Mouse (Mus musculus) kidney, embryonic 14.5 days (tissue): ENCODE data around the gene Cblb. TPM values are rescaled to one million over a fixed set of nuclear protein-coding genes. Genes with fewer than 3 reads are reported as not detected.
A peak's percentile ranks its signal among the peaks of the same experiment; 100 is the strongest.

Source experiments
- ATAC-seq: fragments of 200-750 bp; cut with Nextera tagmentation; 2 replicates; pipeline ENCODE4 v1.8.0; 2017; ENCODE audit warnings: moderate number of reproducible peaks, mild to moderate bottlenecking, moderate TSS enrichment, moderate library complexity; ENCODE audit not compliant: low FRiP score, low TSS enrichment
- H3K27ac ChIP-seq: fragments of 300-500 bp; sonication (generic); 2 replicates; pipeline ENCODE4 v1.5.1; 2014; ENCODE audit warnings: low read depth, mild to moderate bottlenecking, low read length, moderate library complexity, mixed read lengths
- H3K27me3 ChIP-seq: fragments of 300-500 bp; sonication (generic); 2 replicates; pipeline ENCODE4 v1.6.1; 2014; ENCODE audit warnings: mild to moderate bottlenecking, low read length; ENCODE audit not compliant: control insufficient read depth, insufficient read depth
- H3K36me3 ChIP-seq: fragments of 300-500 bp; sonication (generic); 2 replicates; pipeline ENCODE4 v1.6.1; 2014; ENCODE audit warnings: low read length, mixed read lengths; ENCODE audit not compliant: control insufficient read depth, insufficient read depth
- H3K4me1 ChIP-seq: fragments of 300-500 bp; sonication (generic); 2 replicates; pipeline ENCODE4 v1.6.1; 2014; ENCODE audit warnings: low read length, mixed read lengths; ENCODE audit not compliant: control insufficient read depth, insufficient read depth
- H3K4me2 ChIP-seq: fragments of 300-500 bp; sonication (generic); replicated peaks from 2 replicates; pipeline ENCODE4 v1.6.1; 2014; ENCODE audit warnings: low read depth, mild to moderate bottlenecking, low read length
- H3K4me3 ChIP-seq: fragments of 300-500 bp; sonication (generic); 2 replicates; pipeline ENCODE4 v1.5.1; 2014; ENCODE audit warnings: mild to moderate bottlenecking, low read length
- H3K9ac ChIP-seq: fragments of 300-500 bp; sonication (generic); 2 replicates; pipeline ENCODE4 v1.6.1; 2014; ENCODE audit warnings: low read depth, mild to moderate bottlenecking, low read length, moderate library complexity
- H3K9me3 ChIP-seq: fragments of 300-500 bp; sonication (generic); 2 replicates; pipeline ENCODE4 v1.6.1; 2016; ENCODE audit warnings: low read length; ENCODE audit not compliant: control insufficient read depth
- WGBS: fragments of 180-500 bp; shearing (Covaris S2); extraction: QIAGEN DNeasy Blood & Tissue Kit; methylation state at CpG from one replicate; pipeline ENCODE4 v1.1.7; 2014; 5-methylcytosine and 5-hydroxymethylcytosine counted together
- polyA plus RNA-seq: library from polyadenylated mRNA; unstranded; fragments of >200 nt; fragmentation: Nextera tagmentation; extraction: Ambion mirVana; gene quantifications from 2 replicates; pipeline ENCODE4 v1.2.1, GENCODE M21; 2014

Cblb gene
- polyA plus RNA-seq, 1 experiment from 2014 or later: 27.2 TPM

- WGBS: 38% methylated on average over 6 of the region's 6 CpGs
- Histone ChIP-seq H3K9ac (no peak overlapping the region), H3K4me1 (peaks cover 13% of the 10 kb centered on the region), H3K27me3 (no peaks in the 10 kb centered on the region), H3K4me2 (no peak overlapping the region), H3K27ac (0 out of 2 replicates have a peak overlapping the region, but pooled peaks have one; percentile 51), H3K9me3 (no peaks in the 10 kb centered on the region), H3K36me3 (no peaks in the 10 kb centered on the region), H3K4me3 (no peak overlapping the region)
- ATAC-seq: no peak; the same call in none of the 2 replicates
These were observed 40.8 kb downstream of the Cblb start for GRCm38 (mm10) chr16:52071766-52072209.

- Histone ChIP-seq H3K4me3 (no peak overlapping the region), H3K36me3 (no peaks in the 10 kb centered on the region), H3K27ac (no peak overlapping the region), H3K27me3 (no peaks in the 10 kb centered on the region), H3K9me3 (no peaks in the 10 kb centered on the region), H3K9ac (no peak overlapping the region), H3K4me2 (no peak overlapping the region), H3K4me1 (peaks cover 12% of the 10 kb centered on the region)
- 92% methylated on average over 7 of the region's 7 CpGs for WGBS
- no peak for ATAC-seq
These were observed 45.6 kb downstream of the Cblb start for GRCm38 (mm10) chr16:52076652-52077051.

- H3K4me1 ChIP-seq: 0 out of 2 replicates have a peak, but pooled peaks cover 8% of the 10 kb centered on the region
- no peak for ATAC-seq
- H3K4me3 ChIP-seq: no peak overlapping the region
- no peak overlapping the region for H3K4me2 ChIP-seq
- no peaks in the 10 kb centered on the region for H3K27me3 ChIP-seq
- H3K9ac ChIP-seq: no peak overlapping the region
- H3K36me3 ChIP-seq: no peaks in the 10 kb centered on the region
- WGBS: 58% methylated on average over 4 of the region's 4 CpGs
- H3K9me3 ChIP-seq: no peaks in the 10 kb centered on the region
- H3K27ac ChIP-seq: no peak overlapping the region
These were observed 46.9 kb downstream of the Cblb start for GRCm38 (mm10) chr16:52077901-52078300.

- Histone ChIP-seq H3K27ac (no peak overlapping the region), H3K27me3 (no peaks in the 10 kb centered on the region), H3K9me3 (no peaks in the 10 kb centered on the region), H3K9ac (no peak overlapping the region), H3K4me1 (0 out of 2 replicates have a peak, but pooled peaks cover 8% of the 10 kb centered on the region), H3K4me2 (no peak overlapping the region), H3K36me3 (no peaks in the 10 kb centered on the region), H3K4me3 (no peak overlapping the region)
- 71% methylated on average over 9 of the region's 9 CpGs for WGBS
- ATAC-seq: no peak
These were observed 47.9 kb downstream of the Cblb start for GRCm38 (mm10) chr16:52078758-52079474.

GRCm38 (mm10) chr16:52079475-52079823 is 48.4 kb downstream of the Cblb start:
- H3K9ac ChIP-seq: no peak overlapping the region
- no peaks in the 10 kb centered on the region for H3K36me3 ChIP-seq
- no peak overlapping the region for H3K4me3 ChIP-seq
- H3K27me3 ChIP-seq: no peaks in the 10 kb centered on the region
- no peak overlapping the region for H3K27ac ChIP-seq
- 0 out of 2 replicates have a peak, but pooled peaks cover 8% of the 10 kb centered on the region for H3K4me1 ChIP-seq
- no peak for ATAC-seq
- WGBS: 82% methylated on average over 8 of the region's 8 CpGs
- no peak overlapping the region for H3K4me2 ChIP-seq
- H3K9me3 ChIP-seq: no peaks in the 10 kb centered on the region

- H3K9ac ChIP-seq: no peak overlapping the region
- H3K4me1 ChIP-seq: 0 out of 2 replicates have a peak, but pooled peaks cover 8% of the 10 kb centered on the region
- ATAC-seq: no peak; the same call in 1 of the 2 replicates
- 71% methylated on average over 11 of the region's 11 CpGs for WGBS
- no peak overlapping the region for H3K4me3 ChIP-seq
- H3K27me3 ChIP-seq: no peaks in the 10 kb centered on the region
- H3K4me2 ChIP-seq: no peak overlapping the region
- no peaks in the 10 kb centered on the region for H3K36me3 ChIP-seq
- H3K9me3 ChIP-seq: no peaks in the 10 kb centered on the region
- no peak overlapping the region for H3K27ac ChIP-seq
These were observed 49.8 kb downstream of the Cblb start for GRCm38 (mm10) chr16:52080619-52081395.

GRCm38 (mm10) chr16:52081756-52082155 is 50.7 kb downstream of the Cblb start:
- no peaks in the 10 kb centered on the region for H3K27me3 ChIP-seq
- no peaks in the 10 kb centered on the region for H3K9me3 ChIP-seq
- WGBS: 24% methylated on average over 3 of the region's 3 CpGs
- H3K4me2 ChIP-seq: no peak overlapping the region
- no peak overlapping the region for H3K9ac ChIP-seq
- no peak overlapping the region for H3K27ac ChIP-seq
- ATAC-seq: no peak
- H3K4me3 ChIP-seq: no peak overlapping the region
- H3K36me3 ChIP-seq: no peaks in the 10 kb centered on the region
- H3K4me1 ChIP-seq: 0 out of 2 replicates have a peak, but pooled peaks cover 8% of the 10 kb centered on the region

GRCm38 (mm10) chr16:52086793-52087450 is 55.9 kb downstream of the Cblb start:
- 0 out of 2 replicates have a peak, but pooled peaks cover 5% of the 10 kb centered on the region for H3K4me1 ChIP-seq
- H3K9ac ChIP-seq: no peak overlapping the region
- H3K36me3 ChIP-seq: peaks cover 5% of the 10 kb centered on the region; the same call in 1 of the 2 replicates
- WGBS: 87% methylated on average over 9 of the region's 9 CpGs
- no peak overlapping the region for H3K27ac ChIP-seq
- H3K4me2 ChIP-seq: no peak overlapping the region
- ATAC-seq: no peak
- no peak overlapping the region for H3K4me3 ChIP-seq
- H3K9me3 ChIP-seq: no peaks in the 10 kb centered on the region
- no peaks in the 10 kb centered on the region for H3K27me3 ChIP-seq
